1 mouse cellular context compared by ENCODE assay signal in genomic region chr4:59815121-59815810, GRCm38 (mm10).
TF ChIP-seq lines count a peak whose summit lies in the region.

No protein-coding gene starts in this region.

TF ChIP-seq in CH12.LX, 34 proteins besides CTCF, POLR2A, EP300 and RAD21:
- TF ChIP-seq ZNF384 (IDR thresholded peaks at IDR 0.05; ENCODE audit: low read depth, low read length), result peak; percentile 98
- TF ChIP-seq SIN3A (IDR thresholded peaks at IDR 0.05; ENCODE audit: low read length), result 0 out of 2 replicates have a peak, but pooled peaks have one; percentile 75
- TF ChIP-seq BHLHE40 (IDR thresholded peaks at IDR 0.05; ENCODE audit: low read depth, low read length), result peak; percentile 57; the same call in 1 of the 2 replicates
- TF ChIP-seq MEF2A (IDR thresholded peaks at IDR 0.05; ENCODE audit: borderline replicate concordance, low read depth, low read length), result peak; percentile 87
- TF ChIP-seq ELF1 (IDR thresholded peaks at IDR 0.05; ENCODE audit: low read depth, low read length), result peak; percentile 88
- TF ChIP-seq IRF4 (IDR thresholded peaks at IDR 0.05; ENCODE audit: low read depth, low read length), result peak; percentile 67
- 0 out of 2 replicates have a peak, but pooled peaks have one; percentile 62 for TF ChIP-seq TBP (conservative IDR thresholded peaks at IDR 0.05; ENCODE audit: low read depth, low read length)
- no peak for TF ChIP-seq E2F4 (IDR thresholded peaks at IDR 0.05; ENCODE audit: insufficient replicate concordance, low read depth, low read length)
- peak; percentile 42; the same call in 1 of the 2 replicates for TF ChIP-seq ETS1 (conservative IDR thresholded peaks at IDR 0.05; ENCODE audit: low read depth, low read length)
- TF ChIP-seq TCF12 (IDR thresholded peaks at IDR 0.05; ENCODE audit: low read depth, low read length), result peak; percentile 53
- TF ChIP-seq NRF1 (IDR thresholded peaks at IDR 0.05; ENCODE audit: low read depth, low read length), result no peak
- TF ChIP-seq MYC (IDR thresholded peaks at IDR 0.05; ENCODE audit: low read depth, low read length), result 0 out of 2 replicates have a peak, but pooled peaks have one; percentile 51
- no peak for TF ChIP-seq KAT2A (IDR thresholded peaks at IDR 0.05; ENCODE audit: insufficient replicate concordance, low read length)
- TF ChIP-seq NELFE (IDR thresholded peaks at IDR 0.05; ENCODE audit: low read depth, low read length), result peak; percentile 33; the same call in 1 of the 2 replicates
